Mouse (Mus musculus): Measurements from ENCODE around the gene Mrpl45. TPM values are rescaled to one million over a fixed set of nuclear protein-coding genes. Genes with fewer than 3 reads are reported as not detected.

The Mrpl45 gene
- polyA plus RNA-seq, 1 experiment from 2014 or later: 43.4 TPM

Other genes with a start within 250 kb of the Mrpl45 start
- gene Tbx21, start 200.4 kb upstream of the Mrpl45 start, polyA plus RNA-seq (2014; fragmentation: Nextera tagmentation; extraction: Ambion mirVana): 0.11 and 0.13 TPM in 2 replicates
- 4.8 and 5.4 TPM in 2 replicates for gene Tbkbp1, start 164.2 kb upstream of the Mrpl45 start, polyA plus RNA-seq (2014; fragmentation: Nextera tagmentation; extraction: Ambion mirVana)
- 41.7 and 41.9 TPM in 2 replicates for gene Kpnb1, start 127.8 kb upstream of the Mrpl45 start, polyA plus RNA-seq (2014; fragmentation: Nextera tagmentation; extraction: Ambion mirVana)
- gene Npepps, start 35.1 kb upstream of the Mrpl45 start, polyA plus RNA-seq (2014; fragmentation: Nextera tagmentation; extraction: Ambion mirVana): 91.3 and 97.4 TPM in 2 replicates
- gene Gpr179, start 36.4 kb downstream of the Mrpl45 start, polyA plus RNA-seq (2014; fragmentation: Nextera tagmentation; extraction: Ambion mirVana): 0.20 and 0.34 TPM in 2 replicates
- 5.7 and 5.9 TPM in 2 replicates for gene Socs7, start 46.8 kb downstream of the Mrpl45 start, polyA plus RNA-seq (2014; fragmentation: Nextera tagmentation; extraction: Ambion mirVana)
- gene Arhgap23, start 99.8 kb downstream of the Mrpl45 start, polyA plus RNA-seq (2014; fragmentation: Nextera tagmentation; extraction: Ambion mirVana): 5.4 and 6.3 TPM in 2 replicates
- gene 4933428G20Rik, start 184.6 kb downstream of the Mrpl45 start, polyA plus RNA-seq (2014; fragmentation: Nextera tagmentation; extraction: Ambion mirVana): 0.40 TPM in 1 of 2 replicates, not detected in the other